ENCODE assay signal across 11 mouse cellular contexts in the genomic region with DNA sequence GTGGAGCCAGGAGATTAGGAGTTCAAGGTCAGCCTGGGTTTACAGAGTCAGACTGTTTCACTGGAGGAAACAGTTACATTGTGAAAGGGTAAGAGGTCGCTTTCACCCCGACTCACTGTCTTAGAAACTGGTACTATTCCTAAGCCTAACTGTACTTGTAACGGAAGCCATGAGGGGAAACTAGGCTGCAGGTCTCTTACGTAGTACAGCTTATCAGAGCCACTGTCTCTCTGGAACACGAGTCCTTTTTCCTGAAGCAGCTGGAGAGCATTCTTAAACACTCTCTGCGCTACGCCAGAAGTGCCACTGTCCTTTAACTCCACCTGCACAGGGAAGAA. TPM values are rescaled to one million over a fixed set of nuclear protein-coding genes. Genes with fewer than 3 reads are reported as not detected.
A peak's percentile ranks its signal among the peaks of the same experiment; 100 is the strongest.
DNase-seq lines count a peak whose midpoint lies in the region; ATAC-seq and TF ChIP-seq lines count a peak whose summit lies in the region.
"Had no signal": no experiment of that assay in that cellular context is flagged by ENCODE, and none has a peak within 500 bp of the region (broad histone marks: within the 10 kb centered on the region; RNA-seq: fewer than 3 reads in every experiment).

No protein-coding gene starts in this region.

- no peaks in the 10 kb centered on the region for H3K9me3 ChIP-seq in heart, embryonic 14.5 days (ENCODE audit: control insufficient read depth, low read length)
- H3K9me3 ChIP-seq in forebrain, postnatal 0 days (ENCODE audit: low read length): no peaks in the 10 kb centered on the region
- H3K9me3 ChIP-seq in liver, embryonic 16.5 days (replicated peaks; ENCODE audit: control insufficient read depth, low read length): no peaks in the 10 kb centered on the region

- ATAC-seq in heart, embryonic 14.5 days (ENCODE audit: insufficient number of reproducible peaks, insufficient read depth, low FRiP score, low read depth): no peak
- ATAC-seq in forebrain, postnatal 0 days: no peak
- ATAC-seq in liver, embryonic 16.5 days (ENCODE audit: low read depth): 0 out of 2 replicates have a peak, but pooled peaks have one; percentile 10

- peak overlapping the region; percentile 24 for H3K4me2 ChIP-seq in heart, embryonic 14.5 days (ENCODE audit: low read length)
- H3K4me2 ChIP-seq in forebrain, postnatal 0 days (ENCODE audit: low read depth): no peak overlapping the region
- H3K4me2 ChIP-seq in liver, embryonic 16.5 days (ENCODE audit: low read depth, low read length): peak overlapping the region; percentile 62

- H3K9ac ChIP-seq in heart, embryonic 14.5 days (ENCODE audit: low read length): peak overlapping the region; percentile 36; the same call in 1 of the 2 replicates
- 0 out of 2 replicates have a peak overlapping the region, but pooled peaks have one; percentile 1 for H3K9ac ChIP-seq in forebrain, postnatal 0 days
- H3K9ac ChIP-seq in liver, embryonic 16.5 days (ENCODE audit: low read depth, low read length): peak overlapping the region; percentile 43

- 54% methylated on average over 7 of the region's 7 CpGs for WGBS in heart, embryonic 14.5 days
- 91% methylated on average over 7 of the region's 7 CpGs for WGBS in forebrain, postnatal 0 days
- 23% methylated on average over 7 of the region's 7 CpGs for WGBS in liver, embryonic 16.5 days (ENCODE audit: insufficient replicate concordance)

- no peak for TF ChIP-seq CTCF in forebrain, postnatal 0 days (IDR thresholded peaks at IDR 0.05; ENCODE audit: low read depth)

- H3K4me1 ChIP-seq in heart, embryonic 14.5 days (ENCODE audit: control insufficient read depth in 2 of 2, insufficient read depth in 2 of 2, low read length in 2 of 2): peaks cover 33 to 70% of the 10 kb centered on the region in 2 experiments
- H3K4me1 ChIP-seq in forebrain, postnatal 0 days (ENCODE audit: insufficient read depth): no peaks in the 10 kb centered on the region
- H3K4me1 ChIP-seq in liver, embryonic 16.5 days (ENCODE audit: control insufficient read depth, low read depth, low read length): peaks cover 41% of the 10 kb centered on the region

- H3K27ac ChIP-seq in heart, embryonic 14.5 days (replicated peaks in 1 of 2; ENCODE audit: control insufficient read depth in 1 of 2, insufficient read depth in 1 of 2, low read depth in 2 of 2, low read length in 2 of 2): peak overlapping the region; percentile 85 to 86
- H3K27ac ChIP-seq in forebrain, postnatal 0 days (ENCODE audit: low read depth, low read length): no peak overlapping the region
- H3K27ac ChIP-seq in liver, embryonic 16.5 days (ENCODE audit: low read length): peak overlapping the region; percentile 69

- H3K36me3 ChIP-seq in heart, embryonic 14.5 days (ENCODE audit: control insufficient read depth, insufficient read depth, low read length): peaks cover 30% of the 10 kb centered on the region
- peaks cover 17% of the 10 kb centered on the region; the same call in 1 of the 2 replicates for H3K36me3 ChIP-seq in forebrain, postnatal 0 days (ENCODE audit: insufficient read depth)
- no peaks in the 10 kb centered on the region for H3K36me3 ChIP-seq in liver, embryonic 16.5 days (ENCODE audit: control insufficient read depth, insufficient read depth)

- DNase-seq in heart, adult 9 months (ENCODE audit: low spot score in 2 of 2): no peak
- peak; percentile 30 for DNase-seq in R1 (ENCODE audit: low read depth, low spot score)
- no peak for DNase-seq in forebrain, postnatal 0 days
- DNase-seq in urinary bladder, postnatal 25 days (ENCODE audit: low spot score): no peak
- DNase-seq in adrenal gland, postnatal 4 days (ENCODE audit: low spot score in 2 of 2): no peak
- no peak for DNase-seq in ovary, postnatal 14 days (ENCODE audit: low spot score)
- DNase-seq: cerebellum, adult 2 months; gastrocnemius, postnatal 25 days; right cerebral cortex, postnatal 14 days had no signal

- no peak overlapping the region for H3K4me3 ChIP-seq in heart, embryonic 14.5 days (ENCODE audit: control insufficient read depth in 1 of 2, insufficient read depth in 1 of 2, low read depth in 1 of 2, low read length in 2 of 2)
- no peak overlapping the region for H3K4me3 ChIP-seq in forebrain, postnatal 0 days (ENCODE audit: low read depth, low read length)
- H3K4me3 ChIP-seq in liver, embryonic 16.5 days (ENCODE audit: low read depth, low read length): peak overlapping the region; percentile 25; the same call in 1 of the 2 replicates

- H3K27me3 ChIP-seq in heart, embryonic 14.5 days (ENCODE audit: control insufficient read depth, insufficient read depth, low read length): no peaks in the 10 kb centered on the region
- H3K27me3 ChIP-seq in forebrain, postnatal 0 days (ENCODE audit: insufficient read depth, low read length): no peaks in the 10 kb centered on the region
- H3K27me3 ChIP-seq in liver, embryonic 16.5 days (ENCODE audit: control insufficient read depth, insufficient read depth, low read depth, low read length): no peaks in the 10 kb centered on the region

RNA-seq across cellular contexts. Expression of a gene that starts 27.2 kb away (rescaled TPM):
- 38.2 and 38.9 TPM in 2 replicates for polyA plus RNA-seq in heart, embryonic 14.5 days (2014; fragmentation: Nextera tagmentation; extraction: Ambion mirVana)
- 17.1 and 19.6 TPM in 2 replicates for total RNA-seq in forebrain, postnatal 0 days (2014; rRNA removed)
- 20.9 and 22.7 TPM in 2 replicates for polyA plus RNA-seq in forebrain, postnatal 0 days (2015; fragmentation: Nextera tagmentation; extraction: Ambion mirVana)
- 7.1 and 7.2 TPM in 2 replicates for polyA plus RNA-seq in liver, embryonic 16.5 days (2015; fragmentation: Nextera tagmentation; extraction: Ambion mirVana)
- total RNA-seq in adrenal gland, postnatal 4 days (2021): 10 to 100 TPM; 21.4 to 26.0 TPM

RNA-seq across cellular contexts. Expression of a gene that starts 45.9 kb away (rescaled TPM):
- 8.5 and 9.7 TPM in 2 replicates for polyA plus RNA-seq in heart, embryonic 14.5 days (2014; fragmentation: Nextera tagmentation; extraction: Ambion mirVana)
- total RNA-seq in forebrain, postnatal 0 days (2014; rRNA removed): 16.1 and 20.8 TPM in 2 replicates
- polyA plus RNA-seq in forebrain, postnatal 0 days (2015; fragmentation: Nextera tagmentation; extraction: Ambion mirVana): 0.98 and 1.2 TPM in 2 replicates
- 0.64 and 0.65 TPM in 2 replicates for polyA plus RNA-seq in liver, embryonic 16.5 days (2015; fragmentation: Nextera tagmentation; extraction: Ambion mirVana)
- 10 to 100 TPM; 81.7 to 88.7 TPM for total RNA-seq in adrenal gland, postnatal 4 days (2021)
